Mouse (Mus musculus): Measurements from ENCODE around the gene Gm45753.
"Not testable (repeated sequence)": the region's sequence is repeated elsewhere in the genome, so short reads cannot be mapped to it uniquely, and the experiment has no call there.

Gm45753 gene

GRCm38 (mm10) chr8:45308366-45308765 is at the start of gene Gm45753:
Gm45753 (minus strand) TSS chr8:45308466.
- DNase-seq (ENCODE audit: low spot score): no peak

GRCm38 (mm10) chr8:45355809-45356208 is 47.5 kb upstream of the Gm45753 start:
- no peak for DNase-seq (ENCODE audit: low spot score)

- DNase-seq (ENCODE audit: low spot score): peak; percentile 22
These were observed 36.8 kb upstream of the Gm45753 start for GRCm38 (mm10) chr8:45345031-45345430.

- DNase-seq (ENCODE audit: low spot score): no peak
These were observed 36.0 kb upstream of the Gm45753 start for GRCm38 (mm10) chr8:45344298-45344697.

GRCm38 (mm10) chr8:45341630-45342628 is 33.7 kb upstream of the Gm45753 start:
- DNase-seq (ENCODE audit: low spot score): no peak

- DNase-seq (ENCODE audit: low spot score): no peak
These were observed 25.2 kb upstream of the Gm45753 start for GRCm38 (mm10) chr8:45333493-45333892.

- no peak for DNase-seq (ENCODE audit: low spot score)
These were observed 24.6 kb upstream of the Gm45753 start, which contains the start of gene Cyp4v3 for GRCm38 (mm10) chr8:45332685-45333409. Cyp4v3 (minus strand) TSS chr8:45333216.

GRCm38 (mm10) chr8:45330856-45331255 is 22.6 kb upstream of the Gm45753 start:
- DNase-seq (ENCODE audit: low spot score): no peak

- DNase-seq (ENCODE audit: low spot score): no peak
These were observed 21.1 kb upstream of the Gm45753 start for GRCm38 (mm10) chr8:45329206-45329980.

GRCm38 (mm10) chr8:45327076-45327475 is 18.8 kb upstream of the Gm45753 start:
- DNase-seq (ENCODE audit: low spot score): not testable (repeated sequence)

GRCm38 (mm10) chr8:45324151-45324550 is 15.9 kb upstream of the Gm45753 start:
- no peak for DNase-seq (ENCODE audit: low spot score)

GRCm38 (mm10) chr8:45321365-45321764 is 13.1 kb upstream of the Gm45753 start:
- DNase-seq (ENCODE audit: low spot score): no peak

- no peak for DNase-seq (ENCODE audit: low spot score)
These were observed 12.7 kb upstream of the Gm45753 start for GRCm38 (mm10) chr8:45320930-45321329.

- no peak for DNase-seq (ENCODE audit: low spot score)
These were observed 2.7 kb upstream of the Gm45753 start for GRCm38 (mm10) chr8:45310967-45311366.

- DNase-seq (ENCODE audit: low spot score): no peak
These were observed 2.8 kb downstream of the Gm45753 start for GRCm38 (mm10) chr8:45305479-45305878.

- DNase-seq (ENCODE audit: low spot score): no peak
These were observed 3.9 kb downstream of the Gm45753 start for GRCm38 (mm10) chr8:45304354-45304753.

- DNase-seq (ENCODE audit: low spot score): no peak
These were observed 5.9 kb downstream of the Gm45753 start for GRCm38 (mm10) chr8:45302390-45302789.

- DNase-seq (ENCODE audit: low spot score): no peak
These were observed 13.0 kb downstream of the Gm45753 start for GRCm38 (mm10) chr8:45295276-45295675.

GRCm38 (mm10) chr8:45294687-45295086 is 13.6 kb downstream of the Gm45753 start, which contains the start of gene Klkb1:
Klkb1 (minus strand) TSS chr8:45294859.
- DNase-seq (ENCODE audit: low spot score): no peak

- no peak for DNase-seq (ENCODE audit: low spot score)
These were observed 16.5 kb downstream of the Gm45753 start for GRCm38 (mm10) chr8:45291790-45292189.

- DNase-seq (ENCODE audit: low spot score): no peak
These were observed 26.6 kb downstream of the Gm45753 start for GRCm38 (mm10) chr8:45281630-45282029.

GRCm38 (mm10) chr8:45277453-45277852 is 30.8 kb downstream of the Gm45753 start:
- no peak for DNase-seq (ENCODE audit: low spot score)
